Mouse (Mus musculus): ENCODE measurements around the gene Fam214b. TPM values are rescaled to one million over a fixed set of nuclear protein-coding genes. Genes with fewer than 3 reads are reported as not detected.

Fam214b gene
- 28.0 TPM for polyA plus RNA-seq (2014; fragmentation: Illumina TruSeq; extraction: RNeasy Lipid Tissue Mini Kit (QIAGEN cat#74804); ENCODE audit: low read depth, low replicate concordance)

DNA sequence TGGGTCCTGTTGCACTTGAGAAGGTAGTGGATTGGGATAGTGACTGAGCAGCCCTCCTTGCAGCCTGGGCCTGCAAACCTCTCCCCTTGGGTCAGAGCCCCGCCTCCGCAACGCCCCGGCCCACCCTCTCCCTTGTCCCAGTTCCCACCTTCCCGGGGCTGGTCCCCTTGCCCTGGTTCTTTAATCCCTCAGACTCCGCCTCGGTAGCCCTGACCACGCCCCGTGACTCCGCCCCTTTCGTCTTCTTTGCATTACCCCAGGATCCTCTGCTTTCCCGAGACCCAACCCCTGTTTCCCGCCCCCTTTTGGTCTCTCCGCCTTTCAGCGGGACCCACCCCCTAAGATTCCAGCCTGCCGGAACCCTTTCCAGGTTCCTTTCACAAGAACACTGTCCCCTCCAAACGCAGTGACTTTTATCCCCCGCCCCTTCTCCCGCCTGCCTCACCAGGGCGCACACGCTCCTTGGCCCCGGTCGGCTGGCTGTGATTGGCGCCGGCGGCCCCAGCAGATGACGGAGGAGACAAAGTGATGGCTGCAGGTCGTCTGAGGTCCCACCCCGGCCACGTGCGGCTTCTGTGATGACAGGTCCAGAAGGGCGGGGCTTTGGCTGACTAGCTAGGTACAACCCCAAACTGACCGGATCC, at the start of gene Fam214b:
TSS of gene Fam214b (minus strand) at position 562 of the 644 bp plus-strand sequence.

GRCm38 (mm10) chr4:43058753-43059654, 13.0 kb upstream of the Fam214b start, which contains the start of gene Unc13b:
Unc13b (plus strand) TSS chr4:43058953.

GRCm38 (mm10) chr4:43031237-43031995, 14.6 kb downstream of the Fam214b start, which contains the start of gene Stoml2:
Stoml2 (minus strand) TSS chr4:43031710.

GRCm38 (mm10) chr4:43025084-43025960, 20.7 kb downstream of the Fam214b start, which contains the start of gene Pigo:
Pigo (minus strand) TSS chr4:43025819.

GRCm38 (mm10) chr4:43010161-43011038, 35.6 kb downstream of the Fam214b start, which contains the start of gene Fancg:
Fancg (minus strand) TSS chr4:43010506.

DNA sequence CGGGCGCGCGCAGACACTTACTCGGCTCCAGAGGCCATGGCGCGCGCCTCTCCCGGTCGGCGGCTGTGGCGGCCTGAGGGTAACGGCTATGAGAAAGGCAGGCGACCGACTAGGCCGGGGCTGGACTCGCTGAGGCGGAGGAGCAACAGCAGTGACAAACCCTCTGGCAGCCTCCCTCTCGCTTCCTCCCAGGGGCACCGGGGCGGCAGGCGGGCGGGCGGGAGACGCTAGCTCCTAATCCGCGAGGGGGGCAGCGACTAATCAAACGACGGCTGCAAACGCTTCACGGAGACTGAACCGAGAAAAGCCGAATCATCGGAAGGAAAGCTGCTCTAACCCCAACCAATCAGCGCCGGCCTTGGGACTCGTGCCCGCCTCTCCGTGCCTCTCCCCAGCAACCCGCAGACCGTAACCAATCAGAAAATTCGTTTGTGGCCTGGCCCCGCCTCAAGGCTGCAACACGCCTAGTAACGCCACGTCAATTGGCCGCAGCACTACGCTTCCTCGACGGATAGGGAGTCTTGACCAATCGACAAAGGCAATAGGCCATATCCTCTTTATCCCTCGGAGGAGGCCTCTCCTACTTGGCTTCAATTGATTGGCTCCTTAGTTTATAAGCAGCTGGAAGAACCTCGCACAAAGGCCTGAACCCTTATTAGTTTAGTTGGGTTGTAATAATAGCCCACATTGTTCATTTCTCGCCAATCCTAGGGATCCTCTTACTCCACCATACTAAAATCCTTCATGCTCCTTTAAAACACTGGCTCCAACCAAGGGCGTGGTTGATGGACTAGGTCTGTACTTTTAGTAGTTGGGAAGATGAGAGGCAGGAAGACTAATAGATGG, 45.7 kb downstream of the Fam214b start, which contains the start of gene Vcp:
TSS of gene Vcp (minus strand) at position 367 of the 846 bp plus-strand sequence.

Other genes starting within 250 kb of the Fam214b start
- not detected for gene Fam205a1, start 192.3 kb downstream of the Fam214b start, polyA plus RNA-seq (2014; fragmentation: Illumina TruSeq; extraction: RNeasy Lipid Tissue Mini Kit (QIAGEN cat#74804); ENCODE audit: low read depth, low replicate concordance)
- gene Gm12394, start 189.4 kb downstream of the Fam214b start, polyA plus RNA-seq (2014; fragmentation: Illumina TruSeq; extraction: RNeasy Lipid Tissue Mini Kit (QIAGEN cat#74804); ENCODE audit: low read depth, low replicate concordance): 0.21 TPM
- 0.81 TPM for gene Fam205c, start 172.0 kb downstream of the Fam214b start, polyA plus RNA-seq (2014; fragmentation: Illumina TruSeq; extraction: RNeasy Lipid Tissue Mini Kit (QIAGEN cat#74804); ENCODE audit: low read depth, low replicate concordance)
- 1.8 TPM for gene Phf24, start 129.6 kb downstream of the Fam214b start, polyA plus RNA-seq (2014; fragmentation: Illumina TruSeq; extraction: RNeasy Lipid Tissue Mini Kit (QIAGEN cat#74804); ENCODE audit: low read depth, low replicate concordance)
- 87.1 TPM for gene Dnajb5, start 96.4 kb downstream of the Fam214b start, polyA plus RNA-seq (2014; fragmentation: Illumina TruSeq; extraction: RNeasy Lipid Tissue Mini Kit (QIAGEN cat#74804); ENCODE audit: low read depth, low replicate concordance)
- gene 1700022I11Rik, start 76.6 kb downstream of the Fam214b start, polyA plus RNA-seq (2014; fragmentation: Illumina TruSeq; extraction: RNeasy Lipid Tissue Mini Kit (QIAGEN cat#74804); ENCODE audit: low read depth, low replicate concordance): not detected
- gene Vcp, start 45.7 kb downstream of the Fam214b start, polyA plus RNA-seq (2014; fragmentation: Illumina TruSeq; extraction: RNeasy Lipid Tissue Mini Kit (QIAGEN cat#74804); ENCODE audit: low read depth, low replicate concordance): 315 TPM
- gene Fancg, start 35.7 kb downstream of the Fam214b start, polyA plus RNA-seq (2014; fragmentation: Illumina TruSeq; extraction: RNeasy Lipid Tissue Mini Kit (QIAGEN cat#74804); ENCODE audit: low read depth, low replicate concordance): 2.6 TPM
- 16.0 TPM for gene Pigo, start 20.4 kb downstream of the Fam214b start, polyA plus RNA-seq (2014; fragmentation: Illumina TruSeq; extraction: RNeasy Lipid Tissue Mini Kit (QIAGEN cat#74804); ENCODE audit: low read depth, low replicate concordance)
- gene Stoml2, start 14.5 kb downstream of the Fam214b start, polyA plus RNA-seq (2014; fragmentation: Illumina TruSeq; extraction: RNeasy Lipid Tissue Mini Kit (QIAGEN cat#74804); ENCODE audit: low read depth, low replicate concordance): 111 TPM
- gene Unc13b, start 12.7 kb upstream of the Fam214b start, polyA plus RNA-seq (2014; fragmentation: Illumina TruSeq; extraction: RNeasy Lipid Tissue Mini Kit (QIAGEN cat#74804); ENCODE audit: low read depth, low replicate concordance): 14.5 TPM
- gene Atp8b5, start 220.9 kb upstream of the Fam214b start, polyA plus RNA-seq (2014; fragmentation: Illumina TruSeq; extraction: RNeasy Lipid Tissue Mini Kit (QIAGEN cat#74804); ENCODE audit: low read depth, low replicate concordance): 0.18 TPM